Mouse (Mus musculus) mouse embryonic stem cell (cell line): Measurements from ENCODE around the gene Ikbke.

Experiments
- in situ Hi-C, 2 experiments: fragments of 300-500 bp; cut with MboI; formaldehyde crosslinking; loops; 1 replicate in 1 of 2; 3 replicates in 1 of 2; pipeline ENCODE4 v1.14.3; 2019 to 2020; ENCODE audit warnings: low sequenced_read_pairs in 2 of 2, low pct_unique_long_range_greater_than_20kb in 1 of 2, mixed read lengths in 1 of 2; ENCODE audit not compliant: unreplicated experiment in 1 of 2

The Ikbke gene

DNA sequence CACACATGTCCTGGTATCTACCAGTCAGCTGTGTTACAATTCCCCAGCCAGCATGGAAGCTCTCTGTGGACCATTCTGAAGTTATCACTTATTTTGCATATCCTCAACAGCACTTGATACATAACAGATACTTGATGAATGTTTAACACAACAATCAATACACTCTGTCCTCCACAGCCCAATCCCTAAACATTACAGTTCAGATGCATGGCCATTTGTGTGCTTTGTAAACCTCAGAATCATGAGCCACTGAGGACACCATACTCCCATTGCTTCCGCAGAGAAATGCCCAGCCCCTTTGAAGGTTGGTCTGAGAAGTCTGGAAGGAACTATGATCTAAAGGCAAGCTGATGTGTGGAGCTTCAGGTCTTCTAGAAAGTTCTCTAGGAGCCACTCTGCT, 67.8 kb downstream of the Ikbke start:
- in situ Hi-C loops: no loop called here

GRCm38 (mm10) chr1:131209971-131210426, 69.4 kb downstream of the Ikbke start:
- in situ Hi-C loops: no loop called here

DNA sequence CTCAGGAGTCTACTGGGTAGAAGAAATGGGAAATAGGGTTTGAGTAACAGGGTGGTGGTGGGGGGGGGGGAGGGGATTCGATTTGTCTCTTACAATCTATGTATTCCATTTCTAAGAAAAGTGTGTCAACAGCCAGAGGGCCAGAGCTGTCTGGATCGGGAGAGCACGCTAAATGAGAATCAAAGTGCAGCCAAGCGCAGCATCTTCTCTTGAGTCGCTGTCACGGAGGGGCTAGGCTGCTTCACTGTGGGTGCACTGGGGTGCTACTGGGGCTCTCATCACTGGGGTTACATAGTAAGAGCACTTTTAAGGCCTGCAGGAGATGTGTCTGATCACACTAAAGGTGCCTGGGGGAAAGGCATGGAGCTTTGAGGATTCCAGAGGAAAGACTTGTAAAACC, 70.6 kb downstream of the Ikbke start:
- in situ Hi-C loops: no loop called here

GRCm38 (mm10) chr1:131208081-131208480, 71.3 kb downstream of the Ikbke start:
- in situ Hi-C loops: no loop called here

GRCm38 (mm10) chr1:131207531-131207930, 71.9 kb downstream of the Ikbke start:
- in situ Hi-C loops: no loop called here

GRCm38 (mm10) chr1:131206342-131206741, 73.1 kb downstream of the Ikbke start:
- in situ Hi-C loops: no loop called here

GRCm38 (mm10) chr1:131204461-131204860, 74.9 kb downstream of the Ikbke start:
- in situ Hi-C loops: no loop called here
